Mouse (Mus musculus) bone marrow macrophage, adult 2 months (primary cell): ENCODE results near the gene Smg7.

ENCODE experiments used
- CTCF ChIP-seq: IDR thresholded peaks from 2 replicates; pipeline ENCODE4 v1.5.1; 2012; ENCODE audit warnings: low read depth, mild to moderate bottlenecking, low read length, moderate library complexity
- POLR2A ChIP-seq: IDR thresholded peaks from 2 replicates; pipeline ENCODE4 v1.6.1; 2012; ENCODE audit warnings: mild to moderate bottlenecking, low read depth, low read length, borderline replicate concordance

DNA sequence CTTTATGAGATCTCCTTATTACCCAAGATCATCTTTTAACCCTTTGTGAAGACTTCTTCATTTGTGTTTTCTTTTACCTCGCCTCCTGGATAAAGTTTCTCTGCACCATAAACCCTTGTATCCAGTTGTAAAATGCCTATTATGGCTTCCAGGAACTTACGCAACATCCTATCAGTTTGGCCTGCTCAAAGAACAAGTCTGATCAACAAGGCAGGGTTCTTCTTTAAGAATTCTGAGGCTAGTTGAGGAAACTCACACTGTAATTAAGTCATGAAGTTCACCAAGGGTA lies 94.1 kb downstream of the Smg7 start:
- TF ChIP-seq CTCF (no peak), POLR2A (no peak)
